Mouse (Mus musculus) adrenal gland, postnatal 36 days (tissue): ENCODE measurements at regions not wholly inside any gene's neighbourhood (a gene's known extent, or its start where the extent isn't known, plus 50 kb on each side); places are given as distances from the start of the nearest gene placed in this dataset.

Source experiments
- DNase-seq, 2 experiments: peaks; one replicate each; pipeline ENCODE4 v3.0.0; 2021; ENCODE audit warnings: mixed read lengths in 1 of 2

DNA sequence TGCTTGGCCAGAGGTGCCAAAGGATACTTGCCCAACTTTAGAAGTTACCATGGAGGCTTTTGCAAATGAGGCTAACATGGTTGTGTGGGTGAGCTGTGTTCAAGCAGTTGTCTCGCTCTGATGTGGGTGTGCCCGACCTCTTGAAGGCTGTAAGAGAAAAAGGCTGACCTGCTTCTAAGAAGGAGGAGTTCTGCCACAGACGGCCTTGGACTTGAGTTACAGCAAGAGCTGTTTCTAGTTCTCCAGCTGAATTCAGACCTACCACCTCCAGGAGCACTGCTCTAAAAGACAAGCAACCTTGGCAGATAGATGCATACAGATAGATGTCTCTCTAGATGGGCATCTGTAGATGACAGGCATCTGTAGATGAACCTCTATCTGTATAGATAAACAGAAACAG lies 202.7 kb upstream of the A230072I06Rik start:
- DNase-seq, result peak; percentile 34 to 47

DNA sequence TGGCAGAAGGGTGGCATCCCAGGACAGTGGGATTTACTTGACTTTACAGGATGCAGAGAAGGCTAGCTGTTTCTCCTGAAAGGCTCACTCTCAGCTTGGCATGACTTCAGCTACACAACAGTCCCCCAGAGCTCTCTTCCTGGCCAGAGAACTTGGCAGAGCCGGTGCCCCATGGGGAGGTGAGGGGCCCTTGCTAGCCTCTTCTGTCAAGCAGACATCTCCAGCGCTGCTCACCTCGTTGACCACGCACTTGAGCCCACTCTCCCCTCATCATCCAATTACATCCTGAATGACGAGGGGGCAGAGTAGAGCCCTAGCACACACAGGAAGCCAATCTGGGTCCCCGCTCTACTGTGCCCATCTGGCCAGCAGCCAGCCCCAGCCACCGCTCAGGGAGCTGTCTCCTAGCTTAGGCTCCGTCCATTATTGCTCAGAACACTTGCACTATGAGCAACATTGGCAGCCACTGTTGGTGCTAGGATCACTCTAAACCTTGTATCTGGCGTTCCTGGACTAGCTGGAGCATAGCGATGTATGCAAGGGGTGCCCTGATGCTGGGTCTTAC lies 201.7 kb upstream of the A230072I06Rik start:
- DNase-seq, result peak in 1 of 2 experiments; percentile 16

DNA sequence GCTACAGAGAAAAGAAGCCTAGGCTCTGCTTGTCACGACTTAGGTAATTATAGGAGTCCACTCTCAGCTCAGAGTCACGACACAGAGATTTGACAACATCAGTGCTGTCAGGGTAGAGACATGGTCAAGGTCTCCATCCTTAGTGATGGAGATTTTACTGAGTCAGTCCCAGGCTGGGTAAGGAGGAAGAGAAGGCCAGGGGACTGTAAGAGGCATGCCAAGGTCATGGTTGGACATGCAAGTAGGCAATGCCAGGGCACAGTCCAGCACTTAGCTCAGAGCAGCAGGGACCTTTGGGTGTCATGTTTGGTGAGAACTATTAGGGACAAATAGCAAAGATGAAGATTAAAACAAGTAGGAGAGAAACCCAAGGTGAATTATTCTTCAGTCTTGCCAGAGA lies 200.7 kb upstream of the A230072I06Rik start:
- DNase-seq, result peak; percentile 29 to 38

DNA sequence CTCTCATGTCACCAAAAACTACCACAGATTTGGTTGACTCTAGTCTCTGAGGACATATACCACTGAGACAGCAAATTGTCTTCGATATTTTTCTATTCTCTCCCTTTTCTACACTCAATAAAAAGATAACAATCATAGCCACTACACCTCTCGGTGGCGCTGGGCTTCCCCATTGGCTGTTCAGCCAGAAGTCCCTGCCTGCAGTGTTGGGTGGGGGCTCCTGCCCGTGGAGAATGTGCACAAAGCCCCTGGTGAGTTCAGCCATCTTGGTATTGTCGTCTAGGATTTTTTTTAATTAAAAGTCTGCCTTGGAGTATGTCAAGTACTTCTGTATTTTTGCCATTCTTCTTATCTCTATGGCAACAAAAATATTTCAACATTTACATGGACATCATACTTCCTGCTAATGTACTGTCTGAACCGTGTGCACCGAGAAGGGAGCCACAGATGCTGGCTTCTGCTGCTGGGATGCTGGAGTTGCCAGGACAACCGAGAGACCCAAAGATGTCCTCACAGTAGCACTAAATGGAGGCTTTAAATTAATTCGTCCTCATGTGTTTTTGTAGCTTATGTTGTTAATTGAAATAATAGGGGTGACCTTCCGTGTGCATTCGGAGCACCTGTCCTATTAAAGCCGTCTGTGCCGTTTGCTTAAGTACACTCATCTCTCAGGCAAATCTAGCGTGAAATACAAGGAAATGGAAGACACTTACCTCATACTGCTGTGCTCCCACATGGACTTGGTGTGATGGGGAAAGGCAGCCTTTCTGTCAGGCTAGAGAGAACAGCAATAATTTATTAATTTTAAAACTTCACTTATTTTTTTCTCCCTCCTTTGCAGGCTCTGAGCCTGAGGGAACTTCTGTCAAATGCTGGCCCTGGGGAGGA lies 199.7 kb upstream of the A230072I06Rik start:
- DNase-seq, result no peak

DNA sequence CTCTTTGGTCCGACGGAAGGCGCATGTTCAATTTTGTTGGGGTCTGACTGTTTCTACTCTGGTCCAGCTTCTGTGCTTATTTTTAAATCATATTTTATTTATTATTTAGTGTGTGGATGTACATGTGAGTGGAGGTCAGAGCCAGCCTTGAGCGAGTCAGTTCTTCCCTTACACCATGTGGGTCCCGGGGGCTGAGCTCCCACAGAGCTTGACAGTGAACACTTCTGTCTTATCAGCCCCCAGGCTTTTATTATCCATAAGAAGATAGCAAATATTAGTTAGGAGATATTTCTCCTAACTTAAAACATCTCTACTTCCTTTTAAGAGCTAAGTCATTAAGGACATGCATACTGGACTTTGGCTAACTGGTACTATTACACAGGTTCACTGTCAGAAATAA lies 197.1 kb upstream of the A230072I06Rik start:
- DNase-seq, result no peak

DNA sequence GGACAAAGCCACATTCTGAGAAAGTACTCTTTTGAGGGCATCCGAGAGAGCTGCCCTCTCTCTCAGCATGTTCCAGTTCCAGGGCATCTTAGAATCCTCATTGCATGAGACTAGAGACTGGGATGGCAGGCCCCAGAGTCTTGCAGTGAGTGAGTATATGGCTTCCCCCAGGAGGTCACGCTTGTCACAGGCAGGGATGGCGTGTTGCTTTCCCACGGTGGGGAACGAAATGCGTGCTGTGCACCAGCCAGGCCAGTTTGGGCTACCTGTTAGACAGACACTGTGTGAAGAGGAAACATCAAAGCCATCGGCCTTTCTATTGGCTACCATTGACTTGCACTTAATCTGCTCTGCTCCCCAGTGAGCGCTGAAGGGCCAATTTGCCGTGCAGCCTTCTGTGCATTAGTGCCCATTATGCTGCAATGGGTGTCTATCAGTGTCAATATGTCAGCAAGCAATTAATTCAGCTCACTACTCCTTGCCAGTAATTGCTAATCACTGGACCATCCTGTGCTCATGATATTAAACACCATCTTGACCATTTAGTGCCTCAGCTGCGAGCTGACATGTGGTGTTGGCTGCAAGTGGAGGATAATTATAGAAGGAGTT lies 191.3 kb upstream of the A230072I06Rik start:
- DNase-seq, result no peak

DNA sequence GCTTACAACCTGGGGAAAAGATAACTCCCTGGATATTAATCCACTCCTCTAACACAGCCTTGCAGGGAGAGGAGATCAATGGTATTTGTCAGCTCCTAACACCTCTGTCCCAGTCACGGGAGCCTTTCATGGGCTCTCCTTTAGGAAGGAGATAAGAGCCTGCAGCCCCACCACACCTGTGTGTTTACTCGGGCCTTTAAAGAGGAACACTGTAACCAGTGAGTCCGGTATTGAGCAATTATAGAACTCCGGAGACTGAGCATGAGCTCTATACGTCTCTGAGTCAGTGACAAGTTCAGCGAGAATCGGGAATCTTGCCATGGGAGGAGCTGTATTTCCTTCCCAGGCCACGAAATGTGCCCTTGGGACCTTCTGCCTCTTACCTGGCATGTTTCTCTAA lies 178.5 kb upstream of the A230072I06Rik start:
- DNase-seq, result no peak

DNA sequence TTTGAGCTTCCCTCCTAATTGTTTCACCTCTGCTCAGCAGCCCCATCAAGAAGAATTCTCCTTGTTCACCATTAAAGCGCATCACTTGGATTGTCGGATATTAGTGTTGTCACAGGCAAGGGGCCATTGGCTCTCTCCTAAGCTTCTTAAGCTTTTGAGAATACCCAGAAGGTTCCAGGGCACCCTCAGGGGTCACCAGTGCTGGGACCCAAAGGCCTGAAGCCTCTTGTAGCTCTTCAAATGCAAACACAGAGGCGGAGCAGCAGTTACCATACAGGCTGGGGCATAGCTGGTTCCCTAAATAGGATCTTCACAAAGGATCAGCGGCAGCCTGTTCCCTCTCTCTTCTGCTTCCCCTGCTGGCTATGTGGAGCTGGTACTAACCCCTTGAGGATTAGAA lies 175.3 kb upstream of the A230072I06Rik start:
- no peak for DNase-seq

DNA sequence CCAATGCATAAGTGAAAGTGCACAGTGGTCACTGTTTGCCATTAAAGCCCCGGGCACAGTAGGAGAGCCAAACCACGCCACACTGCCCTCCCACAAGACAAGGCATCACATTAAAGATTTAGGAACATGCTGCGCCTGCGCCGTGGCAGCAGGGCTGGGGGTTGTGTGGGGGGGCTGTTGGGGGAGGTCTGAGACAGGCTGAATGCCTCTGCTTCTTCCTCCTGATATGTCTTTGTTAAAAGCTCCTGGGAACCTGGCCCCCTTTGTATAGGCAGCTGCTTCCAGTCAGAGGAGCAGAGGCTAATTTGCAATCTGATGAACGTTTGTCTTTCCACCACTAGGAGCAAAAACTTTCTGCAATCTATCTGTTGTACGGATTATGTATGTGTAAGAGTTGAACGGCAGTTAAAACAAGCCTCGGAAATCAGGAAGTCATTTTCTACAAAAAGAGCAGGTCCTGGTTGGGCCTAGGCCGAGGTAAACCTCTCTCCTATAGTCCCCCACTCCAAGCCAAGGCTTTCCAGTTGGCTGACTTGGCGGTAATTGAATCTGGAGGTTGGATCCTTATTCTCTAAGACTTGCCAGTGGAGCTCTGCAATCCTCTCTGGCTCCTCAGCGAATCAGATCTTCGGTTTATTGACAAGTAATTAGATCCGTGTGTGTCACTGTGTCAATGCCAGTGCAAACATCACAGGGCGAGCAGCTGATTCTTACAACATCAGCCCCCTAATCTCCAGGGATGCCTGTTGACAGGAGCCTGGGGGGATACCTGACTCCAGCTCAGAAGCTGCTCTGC lies 173.3 kb upstream of the A230072I06Rik start:
- no peak for DNase-seq

DNA sequence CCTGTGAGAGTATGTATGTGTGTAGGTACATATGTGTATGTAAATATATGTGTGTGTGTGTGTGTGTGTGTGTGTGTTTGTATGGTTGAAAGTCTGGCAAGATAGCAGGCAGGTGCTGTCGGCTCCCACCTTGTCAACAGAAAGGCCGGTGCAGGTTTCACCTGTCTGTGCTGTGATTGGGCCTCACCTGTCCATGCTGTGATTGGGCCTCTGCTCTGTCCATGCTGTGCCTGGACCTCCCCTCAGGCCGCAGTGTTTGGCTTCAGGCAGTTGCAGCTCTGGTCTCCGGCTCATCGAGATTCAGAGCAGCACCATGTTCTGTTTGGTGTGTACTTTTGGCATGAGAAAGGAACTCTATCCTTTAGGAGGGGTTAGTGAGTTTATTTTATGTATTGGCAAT lies 170.0 kb upstream of the A230072I06Rik start:
- DNase-seq, result no peak

DNA sequence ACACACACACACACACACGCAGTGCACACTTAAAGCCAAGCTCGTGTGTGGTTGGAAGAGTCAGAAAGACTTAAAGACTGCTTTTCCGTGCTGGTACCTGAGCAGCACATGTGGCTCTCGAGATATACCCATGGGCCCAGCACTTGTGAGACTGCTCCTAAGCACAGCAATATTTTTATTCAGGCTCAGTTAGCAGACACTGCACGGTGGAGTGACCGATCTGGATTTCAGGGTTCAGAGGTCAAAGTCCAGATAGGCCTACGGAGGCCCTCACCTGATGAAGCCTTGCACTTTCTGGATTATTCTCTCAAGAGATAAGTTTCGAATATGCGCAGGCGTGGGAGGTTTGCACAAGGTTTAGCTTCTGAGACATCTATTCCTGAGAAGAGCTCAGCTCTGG lies 167.0 kb upstream of the A230072I06Rik start:
- DNase-seq, result no peak

DNA sequence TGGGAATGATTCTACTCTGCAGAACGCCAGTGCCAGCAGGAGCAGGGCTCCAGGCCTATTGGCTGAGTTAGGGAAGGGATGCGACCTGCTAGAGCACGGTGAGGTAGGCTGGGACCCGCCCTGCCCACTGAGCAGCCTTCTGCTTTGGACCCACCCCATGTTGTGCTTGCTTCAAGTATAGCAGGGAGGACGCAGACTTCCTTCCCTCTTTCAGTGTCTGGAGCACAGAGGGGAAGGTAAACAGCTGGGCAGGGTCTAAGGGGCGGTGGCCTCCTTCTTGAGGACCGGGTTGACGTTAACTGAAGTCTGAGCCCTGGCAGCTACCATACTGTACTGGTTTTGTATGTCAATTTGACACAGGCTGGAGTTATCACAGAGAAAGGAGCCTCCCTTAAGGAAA lies 165.6 kb upstream of the A230072I06Rik start:
- DNase-seq, result no peak

DNA sequence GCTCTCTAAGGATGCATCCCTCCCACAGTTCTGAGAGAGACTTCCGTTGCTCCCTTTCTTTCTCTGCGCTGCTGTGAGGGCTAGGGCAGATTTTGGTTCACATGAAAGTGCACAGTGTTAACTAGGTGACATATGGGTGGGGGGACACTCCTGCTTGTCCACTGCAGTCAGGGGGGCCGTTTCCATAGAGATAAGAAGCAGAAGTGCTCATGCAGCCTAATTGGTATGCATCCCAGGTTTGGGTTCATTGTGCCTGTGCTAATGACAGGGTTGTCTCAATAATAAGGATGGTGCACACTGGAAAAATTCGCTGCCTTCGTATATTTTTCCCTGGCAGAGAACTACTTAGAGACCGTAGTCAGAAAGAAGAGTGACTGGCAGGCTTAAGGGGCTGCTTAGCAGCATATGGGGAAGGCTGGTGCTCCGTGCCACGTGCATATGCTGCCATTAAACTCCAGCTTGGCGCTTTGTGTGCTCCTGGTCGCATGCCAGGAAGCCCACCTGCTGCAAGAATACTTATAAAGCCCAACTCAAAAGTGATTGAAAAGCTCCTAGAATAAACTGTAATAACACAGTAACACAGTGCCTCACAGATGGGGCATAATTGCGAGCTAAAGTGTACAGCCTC lies 152.1 kb upstream of the A230072I06Rik start:
- DNase-seq, result no peak

DNA sequence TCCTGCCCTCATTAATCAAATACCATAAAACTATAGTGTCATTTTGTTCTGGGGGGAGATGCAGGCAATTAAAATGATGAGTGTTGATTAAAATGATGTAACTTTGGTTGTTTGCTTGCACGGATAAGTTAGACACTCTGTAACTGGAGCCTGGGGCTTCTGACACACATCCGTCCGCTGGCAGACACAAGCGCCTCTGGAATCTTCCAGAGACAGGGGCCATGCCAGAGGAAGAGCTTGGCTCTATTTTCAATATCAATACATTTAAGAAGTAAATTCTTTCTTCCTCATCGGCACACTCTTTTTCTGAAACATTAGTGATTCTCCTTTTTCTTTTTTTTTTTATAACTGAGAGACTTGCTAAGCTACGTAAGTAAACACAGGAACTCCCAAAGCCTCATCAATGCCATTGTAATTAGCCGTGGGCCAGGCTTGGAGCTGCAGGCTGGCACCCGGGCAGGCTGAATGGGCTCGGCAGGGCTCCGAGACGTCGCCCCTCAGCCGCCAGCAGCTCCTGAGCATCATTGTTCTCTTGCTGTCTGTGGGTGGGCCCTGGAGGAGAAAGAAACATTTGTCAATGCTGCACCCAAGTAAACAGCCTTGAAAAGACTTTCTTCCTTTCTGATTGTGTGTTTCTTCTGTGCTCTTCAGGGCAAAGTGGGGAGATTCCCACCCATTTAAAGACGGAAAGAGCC lies 151.4 kb upstream of the A230072I06Rik start:
- DNase-seq, result no peak

DNA sequence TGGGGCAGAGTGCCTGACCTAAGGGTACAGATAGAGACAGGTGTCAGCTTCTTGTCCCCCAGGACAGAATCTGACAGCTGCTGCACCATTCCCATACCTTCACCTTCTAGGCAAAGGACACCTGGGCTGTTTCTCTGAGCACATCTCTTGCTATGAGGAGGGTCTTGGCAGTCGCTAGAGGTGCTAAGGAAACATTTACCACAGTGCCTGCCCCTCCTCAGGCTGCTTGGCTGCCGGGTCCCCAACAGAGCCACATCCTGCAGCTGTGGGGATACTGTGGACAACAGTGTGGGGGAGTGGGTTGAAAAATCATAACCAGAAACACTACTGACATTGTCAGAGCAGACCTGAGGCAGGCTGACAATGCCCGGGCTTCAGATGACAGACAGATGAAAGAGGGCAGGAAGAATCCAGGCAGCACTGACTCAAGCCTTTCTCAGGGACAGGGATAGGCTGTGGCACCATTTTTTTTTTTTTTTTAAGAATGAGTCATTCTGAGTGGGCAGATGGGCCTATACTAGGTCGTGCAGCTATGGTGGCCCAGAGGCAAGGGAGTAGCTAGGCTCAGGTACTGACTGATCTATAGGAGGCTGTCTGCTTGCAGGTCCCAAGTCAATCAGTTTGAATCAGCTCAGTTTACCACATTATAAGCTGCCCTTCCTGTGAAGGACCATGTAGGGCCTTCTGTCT lies 150.7 kb upstream of the A230072I06Rik start:
- DNase-seq, result peak; percentile 28 to 30

DNA sequence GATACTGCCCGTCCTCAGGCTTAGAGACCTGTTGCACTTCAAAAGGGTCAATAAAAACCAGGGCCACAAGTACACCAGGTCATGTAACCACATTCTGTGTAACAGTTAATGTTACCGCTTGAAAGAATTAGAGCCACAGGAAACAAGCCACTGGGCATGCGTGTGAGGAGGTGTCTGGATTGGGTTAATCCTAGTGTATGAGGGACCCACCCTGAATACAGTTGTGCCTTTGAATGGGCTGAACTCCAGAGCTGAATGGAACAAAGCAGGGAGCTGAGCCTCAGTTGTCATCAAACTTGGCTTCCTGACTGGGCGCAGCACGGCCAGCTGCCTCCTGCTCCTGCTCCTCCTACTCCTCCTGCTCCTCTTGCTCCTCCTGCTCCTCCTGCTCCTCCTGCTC lies 148.0 kb upstream of the A230072I06Rik start:
- DNase-seq, result no peak

DNA sequence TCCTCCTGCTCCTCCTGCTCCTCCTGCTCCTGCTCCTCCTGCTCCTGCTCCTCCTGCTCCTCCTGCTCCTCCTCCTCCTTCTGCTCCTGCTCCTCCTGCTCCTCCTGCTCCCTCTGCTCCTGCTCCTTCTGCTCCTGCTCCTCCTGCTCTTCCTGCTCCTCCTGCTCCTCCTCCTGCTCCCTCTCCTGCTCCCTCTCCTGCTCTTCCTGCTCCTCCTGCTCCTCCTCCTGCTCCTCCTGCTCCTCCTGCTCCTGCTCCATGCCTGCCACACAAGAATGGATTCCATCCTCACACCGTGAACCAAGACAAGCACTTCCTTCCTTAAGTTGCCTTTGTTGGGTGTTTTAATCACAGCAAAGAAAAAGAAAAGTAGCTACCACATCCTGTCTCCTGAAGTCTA lies 144.4 kb upstream of the A230072I06Rik start:
- no peak for DNase-seq

DNA sequence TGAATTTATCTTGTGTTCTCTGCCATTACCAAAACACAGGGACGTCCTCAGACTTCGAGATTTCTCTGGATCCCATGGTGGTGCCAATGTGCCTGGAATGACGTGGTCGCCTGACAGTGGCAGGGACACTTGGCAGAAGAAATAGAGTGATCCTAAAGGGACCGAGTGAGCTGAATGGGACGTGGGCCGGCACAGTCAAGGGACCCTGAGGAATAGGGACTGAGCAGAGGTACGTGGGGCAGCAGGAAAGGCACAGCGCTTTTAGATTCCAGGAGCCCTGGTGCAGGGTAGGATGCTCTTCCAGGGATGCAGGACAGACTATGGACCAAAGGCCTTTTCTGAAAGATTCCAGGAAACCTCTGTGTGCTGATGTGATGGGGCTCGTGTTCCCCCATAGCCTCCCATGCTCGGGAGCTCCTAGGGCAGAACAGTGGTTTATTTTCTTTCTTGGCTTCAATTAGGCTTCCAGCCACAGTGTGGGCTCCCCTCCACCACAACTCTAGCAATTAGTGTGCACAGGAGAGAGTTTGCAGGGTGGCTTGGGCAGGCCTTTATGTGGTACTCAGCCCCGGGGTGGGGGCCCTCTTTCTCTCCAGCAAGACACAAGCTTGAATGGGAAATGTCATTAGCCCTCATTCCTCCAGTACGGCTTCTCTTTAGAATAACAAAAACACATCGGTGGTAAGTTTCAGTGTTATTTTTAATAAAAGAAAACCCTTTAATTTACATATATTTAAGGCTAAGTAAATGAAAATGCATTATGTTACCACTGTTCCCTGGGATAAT lies 143.0 kb upstream of the A230072I06Rik start:
- DNase-seq, result no peak

DNA sequence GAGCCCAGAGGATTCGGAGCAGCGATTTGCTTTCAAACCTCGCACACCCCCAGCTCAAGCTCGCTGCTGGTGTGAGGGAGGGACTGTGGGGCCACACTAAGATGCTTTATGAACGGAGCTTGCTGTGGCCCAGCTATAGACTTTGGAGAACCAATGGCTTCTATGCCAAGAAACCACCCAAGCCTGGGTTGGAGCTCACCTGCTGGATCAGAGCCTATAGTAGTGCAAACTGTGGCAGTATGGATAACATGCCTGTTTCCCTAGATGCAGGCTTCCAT lies 142.5 kb upstream of the A230072I06Rik start:
- no peak for DNase-seq

DNA sequence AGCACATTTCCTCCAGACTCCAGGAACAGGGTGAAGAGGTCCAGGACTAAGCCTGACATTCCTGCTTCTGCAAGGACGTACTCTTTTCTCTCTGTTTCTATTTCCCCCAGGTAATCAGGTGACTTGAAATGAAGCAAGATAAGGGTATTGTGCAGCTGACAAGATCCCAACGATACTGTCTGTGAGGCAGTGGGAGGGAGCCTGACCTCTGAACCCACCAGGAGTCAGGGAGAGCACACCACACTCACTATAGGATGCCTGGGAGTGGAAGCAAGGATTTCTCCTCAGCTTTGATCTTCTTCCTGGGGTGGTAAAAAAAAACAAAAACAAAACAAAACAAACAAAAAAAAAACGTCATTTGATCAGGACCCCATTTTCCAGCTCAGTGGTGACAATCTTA lies 141.1 kb upstream of the A230072I06Rik start:
- no peak for DNase-seq
